Mouse (Mus musculus) embryonic fibroblast, embryonic 13.5 days (primary cell): ENCODE measurements at regions not wholly inside any gene's neighbourhood (a gene's known extent, or its start where the extent isn't known, plus 50 kb on each side); places are given as distances from the start of the nearest gene placed in this dataset.

Source experiments
- H3K27ac ChIP-seq: 2 replicates; pipeline ENCODE4 v1.5.1; 2012; ENCODE audit warnings: low read length, control low read depth, inconsistent platforms; ENCODE audit not compliant: insufficient read depth
- H3K4me1 ChIP-seq: 2 replicates; pipeline ENCODE4 v1.6.1; 2011; ENCODE audit warnings: low read length; ENCODE audit not compliant: control insufficient read depth, insufficient read depth
- H3K4me3 ChIP-seq: 2 replicates; pipeline ENCODE4 v1.5.1; 2011; ENCODE audit warnings: mild to moderate bottlenecking, control low read depth, low read length; ENCODE audit not compliant: insufficient read depth
- CTCF ChIP-seq: IDR thresholded peaks from 2 replicates; pipeline ENCODE4 v1.5.1; 2011; ENCODE audit warnings: mild to moderate bottlenecking, control low read depth, low read length, moderate library complexity, borderline replicate concordance; ENCODE audit not compliant: insufficient read depth
- POLR2A ChIP-seq: IDR thresholded peaks from 2 replicates; pipeline ENCODE4 v1.6.1; 2011; ENCODE audit warnings: low read depth, mild to moderate bottlenecking, control low read depth, low read length, moderate library complexity

DNA sequence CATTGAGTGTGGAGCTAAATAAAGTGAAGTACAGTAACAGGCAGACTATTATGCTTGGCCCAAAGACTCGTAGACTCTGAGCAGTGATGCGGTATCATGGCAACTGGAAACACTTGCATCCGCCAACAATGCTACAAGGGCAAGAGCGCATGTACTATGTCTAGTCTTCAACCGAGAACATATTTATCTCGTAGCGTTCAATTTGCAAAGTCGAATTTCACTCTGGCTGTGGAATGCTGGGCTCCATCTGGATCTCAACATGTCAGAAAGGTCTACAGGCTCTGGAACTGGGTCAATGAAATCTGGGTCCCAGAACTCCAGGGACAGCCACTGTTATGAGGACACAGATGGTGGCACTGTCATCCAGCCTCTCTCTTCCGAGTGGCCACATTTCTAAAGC lies 359.7 kb downstream of the Plk2 start:
- no peak overlapping the region for H3K27ac ChIP-seq
- H3K4me3 ChIP-seq: no peak overlapping the region
- TF ChIP-seq POLR2A (no peak), CTCF (no peak)
- no peaks in the 10 kb centered on the region for H3K4me1 ChIP-seq

DNA sequence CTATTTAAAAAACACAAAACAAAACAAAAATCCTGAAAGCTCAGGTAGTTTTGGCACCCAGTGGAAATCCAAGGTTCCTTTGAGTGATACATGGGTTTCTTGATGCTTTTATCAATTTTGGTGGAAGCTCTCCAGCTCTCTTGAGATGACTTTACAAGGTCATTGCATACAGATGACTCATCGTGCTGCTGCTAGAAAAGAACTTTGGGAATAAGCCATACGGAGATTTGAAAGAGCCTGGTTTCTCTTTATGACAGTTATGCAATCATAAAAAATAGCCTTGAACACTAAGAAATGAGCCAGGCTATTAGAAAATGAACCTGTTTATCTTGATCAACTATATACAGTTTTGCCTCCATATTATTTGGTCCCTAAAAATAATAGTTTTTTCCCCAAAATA lies 362.0 kb downstream of the Plk2 start:
- H3K4me1 ChIP-seq: no peaks in the 10 kb centered on the region
- no peak overlapping the region for H3K4me3 ChIP-seq
- TF ChIP-seq CTCF: no peak
- TF ChIP-seq POLR2A: no peak
- no peak overlapping the region for H3K27ac ChIP-seq

DNA sequence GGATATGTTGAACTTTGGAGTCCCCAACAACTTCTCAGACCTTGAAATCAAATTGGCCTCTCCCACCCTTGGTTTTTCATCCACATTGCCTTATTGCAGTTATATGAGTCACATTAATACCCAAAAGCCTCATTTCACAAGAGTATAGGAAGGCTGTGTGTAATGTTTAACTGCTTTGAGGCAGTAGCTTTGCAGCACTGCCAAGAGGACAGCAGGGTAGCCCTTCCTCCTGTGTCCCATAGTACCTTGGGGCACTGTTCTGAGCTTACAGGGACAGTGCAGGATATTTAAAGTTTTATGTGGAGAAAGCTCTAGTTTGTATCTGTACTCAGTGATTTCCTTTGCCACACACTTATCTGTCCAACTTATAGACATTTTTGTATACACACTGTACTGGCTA lies 374.4 kb downstream of the Plk2 start:
- no peak for TF ChIP-seq POLR2A
- TF ChIP-seq CTCF: no peak
- H3K4me1 ChIP-seq: no peaks in the 10 kb centered on the region
- H3K4me3 ChIP-seq: no peak overlapping the region
- no peak overlapping the region for H3K27ac ChIP-seq

DNA sequence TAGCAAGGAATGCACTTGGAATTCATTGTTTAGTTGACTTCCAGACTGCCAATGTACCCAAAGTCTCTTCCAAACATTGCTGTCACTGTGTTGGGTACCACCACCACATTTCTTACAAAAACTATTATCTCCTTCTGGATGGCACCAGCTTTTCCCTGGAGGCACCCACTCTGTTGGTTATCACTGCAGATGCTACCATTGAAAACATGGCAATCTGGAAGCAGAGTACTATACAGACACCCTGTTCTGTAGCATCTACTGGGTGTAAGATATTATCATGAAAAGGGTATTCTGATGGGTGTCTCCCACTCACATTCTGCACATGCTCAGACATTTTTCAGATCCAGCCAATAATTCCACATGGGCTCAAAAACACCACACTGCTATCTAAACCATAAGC lies 380.4 kb downstream of the Plk2 start:
- no peak for TF ChIP-seq CTCF
- TF ChIP-seq POLR2A: no peak
- no peaks in the 10 kb centered on the region for H3K4me1 ChIP-seq
- H3K27ac ChIP-seq: no peak overlapping the region
- no peak overlapping the region for H3K4me3 ChIP-seq

DNA sequence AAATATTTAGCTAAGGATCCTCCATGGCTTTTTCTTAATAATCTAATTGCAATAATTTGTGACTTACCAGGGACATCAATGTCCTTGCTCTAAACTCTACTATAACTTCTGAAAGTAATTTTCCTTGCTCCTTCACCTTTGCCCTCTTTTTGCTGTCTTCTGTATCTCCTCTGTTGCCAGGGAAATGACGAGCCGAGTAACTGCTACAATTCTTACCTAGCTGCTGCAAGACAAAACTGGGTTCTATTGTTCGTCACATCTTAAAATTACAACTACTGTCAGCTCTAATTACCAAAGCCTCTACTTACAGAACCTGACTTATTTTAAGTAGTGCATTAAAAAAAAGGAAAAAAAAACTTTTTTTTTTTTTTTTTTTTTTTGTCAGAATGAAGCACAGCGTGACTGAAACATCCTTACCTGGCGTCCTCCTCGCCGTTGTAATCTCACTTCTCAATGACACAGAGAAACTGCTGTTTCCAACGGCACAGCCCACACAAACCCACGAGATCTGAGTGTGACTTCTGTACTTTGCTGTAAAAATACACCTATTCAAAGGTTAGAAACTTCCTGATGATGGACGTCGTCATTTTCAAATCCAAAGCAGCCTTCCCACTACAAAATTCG lies 389.4 kb downstream of the Plk2 start:
- Histone ChIP-seq H3K27ac (no peak overlapping the region), H3K4me1 (no peaks in the 10 kb centered on the region), H3K4me3 (no peak overlapping the region)
- TF ChIP-seq POLR2A: no peak
- no peak for TF ChIP-seq CTCF

DNA sequence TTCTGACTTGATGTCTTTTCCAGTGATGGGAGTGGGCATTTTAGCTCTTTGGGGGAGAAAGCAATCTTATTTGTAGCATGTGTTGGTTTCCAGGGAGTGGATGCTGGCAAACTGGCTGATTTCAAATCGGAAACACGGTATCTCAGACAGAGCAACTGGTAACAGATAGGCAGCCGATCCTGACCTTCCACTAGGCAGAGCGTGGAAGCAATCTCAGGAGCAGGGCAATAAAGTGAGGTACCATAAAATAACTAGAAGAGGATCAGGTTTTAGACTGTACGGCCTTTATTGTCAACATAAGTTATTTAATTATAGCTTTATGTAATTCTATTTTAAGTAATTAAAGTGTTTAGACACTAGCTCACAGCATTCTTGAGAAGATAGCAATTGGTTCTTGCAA lies 390.0 kb downstream of the Plk2 start:
- no peak overlapping the region for H3K4me3 ChIP-seq
- TF ChIP-seq CTCF (no peak), POLR2A (no peak)
- no peak overlapping the region for H3K27ac ChIP-seq
- no peaks in the 10 kb centered on the region for H3K4me1 ChIP-seq

DNA sequence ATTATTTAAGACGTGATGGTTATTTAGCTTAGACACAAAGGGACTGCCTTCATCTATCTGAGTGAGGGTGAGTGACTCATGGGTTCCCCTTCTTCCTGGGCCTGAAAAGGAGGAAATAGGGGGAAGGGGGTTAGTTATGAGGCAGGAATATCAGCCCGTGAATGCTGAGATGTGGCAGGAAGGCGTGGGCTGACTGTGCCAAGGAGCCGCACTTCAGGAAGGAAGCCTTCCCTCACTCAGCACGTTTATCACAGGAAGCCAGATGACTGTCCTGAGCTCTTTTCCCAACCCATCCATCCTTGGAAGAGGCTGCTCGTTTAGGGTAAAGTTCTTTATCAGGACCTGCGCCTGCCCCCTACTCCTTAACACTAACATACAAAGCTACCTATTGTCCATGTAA lies 403.5 kb downstream of the Plk2 start:
- H3K27ac ChIP-seq: no peak overlapping the region
- H3K4me1 ChIP-seq: no peaks in the 10 kb centered on the region
- no peak for TF ChIP-seq CTCF
- no peak for TF ChIP-seq POLR2A
- H3K4me3 ChIP-seq: no peak overlapping the region

DNA sequence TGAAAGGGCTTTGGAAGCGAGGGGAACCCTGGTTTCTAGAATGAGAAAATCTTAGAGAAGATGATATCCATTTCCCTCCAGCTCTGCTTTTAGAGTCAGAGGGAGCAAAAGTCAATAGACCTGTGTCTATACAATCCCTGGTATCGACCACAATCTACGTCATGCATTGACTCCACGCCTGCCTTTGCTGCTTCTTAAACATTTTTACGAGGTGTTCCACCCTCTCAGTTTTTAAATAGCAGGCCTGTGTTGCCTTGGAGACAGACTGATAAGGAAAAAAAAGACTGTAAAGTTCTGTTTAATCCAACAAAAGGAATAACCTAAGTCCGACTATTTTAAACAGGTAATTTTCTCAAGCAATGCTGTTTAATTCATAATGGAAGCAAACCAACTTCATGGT lies 408.0 kb downstream of the Plk2 start:
- Histone ChIP-seq H3K4me1 (no peaks in the 10 kb centered on the region), H3K27ac (no peak overlapping the region), H3K4me3 (no peak overlapping the region)
- TF ChIP-seq POLR2A: no peak
- TF ChIP-seq CTCF: no peak

DNA sequence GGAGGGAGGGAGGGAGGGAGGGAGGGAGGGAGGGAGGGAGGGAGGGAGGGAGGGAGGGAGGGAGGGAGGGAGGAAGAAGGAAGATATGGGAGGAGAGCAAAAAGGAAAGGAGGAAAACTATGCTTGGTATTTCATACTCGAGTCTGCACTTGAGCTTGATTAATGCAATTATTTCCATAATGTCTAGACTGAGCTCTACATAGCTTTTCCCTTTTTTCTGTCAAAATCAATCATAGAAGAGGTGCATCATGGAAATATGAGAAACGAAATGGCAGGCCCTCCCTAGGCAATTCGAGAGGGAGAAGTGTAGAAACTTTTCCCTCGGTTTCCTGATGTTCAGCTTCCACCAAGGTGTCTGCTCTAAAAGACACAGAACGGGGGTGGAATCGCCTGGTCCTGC lies 417.6 kb downstream of the Plk2 start:
- no peak overlapping the region for H3K4me3 ChIP-seq
- no peak for TF ChIP-seq POLR2A
- TF ChIP-seq CTCF: no peak
- H3K27ac ChIP-seq: no peak overlapping the region
- no peaks in the 10 kb centered on the region for H3K4me1 ChIP-seq

DNA sequence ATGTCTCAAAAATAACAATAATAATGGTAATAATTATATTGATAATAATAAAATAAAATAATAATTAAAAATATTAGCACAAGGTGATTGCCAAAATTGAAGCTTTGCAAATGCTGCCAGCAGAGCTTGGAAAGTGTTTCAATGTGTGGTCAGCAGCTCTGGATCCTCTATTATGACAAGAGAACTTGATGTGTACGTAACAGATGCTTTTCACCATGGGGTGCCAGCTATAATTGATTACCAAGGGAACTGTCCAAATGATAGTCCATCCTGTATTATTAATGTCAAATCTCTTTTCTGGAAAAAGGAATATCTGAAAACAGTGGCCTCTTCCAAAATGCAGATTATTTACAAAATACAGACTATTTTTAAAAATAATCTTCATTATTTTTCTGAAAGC lies 419.2 kb downstream of the Plk2 start:
- TF ChIP-seq POLR2A: no peak
- no peak for TF ChIP-seq CTCF
- H3K27ac ChIP-seq: no peak overlapping the region
- H3K4me3 ChIP-seq: no peak overlapping the region
- H3K4me1 ChIP-seq: no peaks in the 10 kb centered on the region

DNA sequence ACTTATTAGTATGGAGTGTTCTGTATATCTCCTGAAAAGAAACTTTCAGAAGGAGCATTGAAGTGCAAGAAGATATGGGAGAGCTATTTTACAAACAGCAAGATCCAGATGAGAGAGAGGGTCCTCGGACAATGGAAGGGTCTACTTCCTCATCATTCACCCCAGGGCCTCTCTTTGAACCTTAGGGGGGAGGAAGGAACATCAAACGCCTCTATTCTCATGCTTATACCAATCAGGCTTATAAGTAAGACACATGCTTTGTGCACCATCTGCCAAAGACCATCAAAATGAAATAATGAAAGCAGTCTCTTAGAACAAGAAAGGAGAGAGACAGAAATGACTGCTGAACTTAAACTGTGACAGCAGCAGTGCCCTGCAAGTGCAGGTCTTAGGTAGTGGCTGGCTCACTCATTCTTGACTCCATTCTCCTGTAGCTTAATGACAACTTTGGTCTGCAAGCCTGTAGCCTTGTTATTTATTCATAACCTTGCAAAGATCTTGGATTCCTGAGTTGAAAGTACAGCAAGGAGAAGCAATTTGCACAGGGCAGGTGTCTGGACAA lies 424.5 kb downstream of the Plk2 start:
- H3K4me3 ChIP-seq: no peak overlapping the region
- TF ChIP-seq CTCF (no peak), POLR2A (no peak)
- H3K4me1 ChIP-seq: no peaks in the 10 kb centered on the region
- H3K27ac ChIP-seq: no peak overlapping the region

DNA sequence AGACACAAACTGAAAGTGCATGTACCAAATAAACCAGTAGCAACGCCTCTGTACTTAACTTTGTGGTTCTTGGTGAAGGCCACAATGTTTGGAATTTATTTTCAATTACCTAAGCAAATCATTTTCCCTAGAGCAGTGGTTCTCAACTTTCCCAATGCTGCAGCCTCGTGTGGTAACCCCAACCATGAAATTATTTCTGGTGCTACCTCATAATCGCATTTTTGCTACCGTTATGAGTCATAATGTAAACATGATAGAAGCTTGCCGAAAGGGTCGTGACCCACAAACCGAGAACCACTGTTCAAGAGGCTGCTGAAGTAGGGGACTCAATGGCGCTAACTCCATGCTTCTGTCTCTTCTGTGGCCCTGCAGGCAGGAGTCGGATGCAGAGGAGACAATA lies 429.9 kb upstream of the Actbl2 start:
- Histone ChIP-seq H3K4me1 (no peaks in the 10 kb centered on the region), H3K27ac (no peak overlapping the region), H3K4me3 (no peak overlapping the region)
- no peak for TF ChIP-seq CTCF
- TF ChIP-seq POLR2A: no peak
